Mouse (Mus musculus): ENCODE measurements around the gene Frmd4a.

DNA sequence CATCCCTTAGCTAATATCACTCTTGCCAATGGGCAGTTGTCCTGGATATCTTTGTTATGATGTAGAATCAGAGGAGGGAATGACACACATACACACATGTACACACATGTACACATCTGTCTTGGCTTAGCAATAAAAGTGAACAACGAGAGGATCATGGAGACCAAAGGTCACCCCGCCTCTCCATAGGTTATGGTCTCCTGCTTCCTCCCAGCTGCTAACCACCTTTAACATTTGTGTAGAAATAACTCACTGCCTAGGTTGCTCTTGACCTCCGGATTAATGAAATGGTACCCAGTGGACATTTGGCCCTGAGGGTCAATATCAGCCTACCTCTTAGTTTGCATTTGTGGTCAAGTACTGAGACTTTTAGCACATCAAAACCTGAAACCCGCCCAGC is 523.8 kb downstream of the Frmd4a start:
- TF ChIP-seq CTCF (conservative IDR thresholded peaks at IDR 0.05; ENCODE audit: low read length) (no peak), NANOG (IDR thresholded peaks at IDR 0.05; ENCODE audit: borderline replicate concordance, low read length) (no peak)
